Mouse (Mus musculus): ENCODE measurements around the gene Rpl34.

DNA sequence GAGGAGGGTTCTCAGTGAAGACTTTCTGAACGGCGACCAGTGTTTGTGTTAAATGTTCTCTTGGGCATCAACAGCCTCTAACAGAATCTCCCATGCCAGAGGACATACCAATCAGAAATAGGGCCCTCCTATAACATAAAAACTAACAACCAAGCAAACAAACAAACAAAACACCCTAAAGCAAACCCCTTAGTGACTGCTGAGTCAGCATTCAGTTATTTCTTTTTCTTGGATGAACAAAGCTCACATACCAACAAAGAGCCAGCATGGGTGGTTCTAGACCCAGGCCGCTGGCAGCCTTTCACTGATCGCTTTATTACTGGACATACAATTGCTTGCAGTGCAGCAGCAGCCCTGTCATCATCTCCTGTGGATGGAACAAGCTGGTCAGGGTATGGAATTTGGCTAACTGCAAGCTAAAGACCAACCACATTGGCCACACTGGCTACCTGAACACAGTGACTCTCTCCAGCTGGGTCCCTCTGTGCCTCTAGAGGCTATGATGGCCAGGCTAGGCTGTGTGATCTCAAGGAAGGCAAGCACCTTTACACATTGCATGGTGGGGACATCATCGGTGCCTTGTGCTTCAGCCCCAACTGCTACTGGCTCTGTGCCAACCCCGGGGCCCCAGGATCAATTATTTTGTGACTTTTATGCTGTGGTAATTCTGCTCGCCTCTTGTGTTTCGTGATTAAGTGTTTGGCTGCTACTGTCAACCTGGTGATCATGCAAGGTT lies 27.1 kb upstream of the Rpl34 start:
- TF ChIP-seq CTCF (IDR thresholded peaks at IDR 0.05; ENCODE audit: low read depth) (no peak), EP300 (IDR thresholded peaks at IDR 0.05; ENCODE audit: low read depth) (no peak)

All from heart, postnatal 0 days (tissue).